Mouse (Mus musculus) activated CD4-positive, CD25-positive, alpha-beta regulatory T cell, adult 4 months (primary cell): Measurements from ENCODE around the gene Minpp1. TPM values are rescaled to one million over a fixed set of nuclear protein-coding genes. Genes with fewer than 3 reads are reported as not detected.
A peak's percentile ranks its signal among the peaks of the same experiment; 100 is the strongest.
"Not testable (repeated sequence)": the region's sequence is repeated elsewhere in the genome, so short reads cannot be mapped to it uniquely, and the experiment has no call there.

ENCODE experiments used
- ATAC-seq: one replicate; pipeline ENCODE4 v1.8.0; 2017
- polyA plus RNA-seq, 2 experiments: library from polyadenylated mRNA; unstranded; fragments of 100-300 nt; shearing (Covaris generic); gene quantifications; one replicate each; pipeline ENCODE4 v1.2.1; 2017

The Minpp1 gene
- polyA plus RNA-seq, result 1 to 10 TPM; 8.6 to 8.9 TPM

GRCm38 (mm10) chr19:32485681-32486105 is at the start of gene Minpp1:
TSS of gene Minpp1 (plus strand) at chr19:32485769.
- ATAC-seq, result peak; percentile 84

DNA sequence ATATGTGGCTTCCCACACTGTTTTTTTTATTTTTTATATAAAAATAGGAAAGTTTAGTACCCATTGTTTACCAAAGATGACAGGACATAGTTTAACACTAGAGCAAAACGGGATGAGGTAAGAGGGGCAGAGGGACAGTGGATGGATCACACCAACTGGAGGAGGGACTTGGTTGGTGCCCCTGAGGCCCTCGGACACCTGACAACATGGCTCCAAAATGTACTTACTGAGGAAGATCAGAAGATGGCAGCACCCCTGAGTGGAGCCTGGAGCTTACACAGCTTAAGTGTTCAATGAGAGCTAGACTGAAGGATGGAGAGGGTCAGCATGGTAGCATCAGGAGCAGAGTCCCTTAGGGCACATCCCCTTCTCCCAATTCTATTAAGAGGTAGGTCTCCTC is 46.2 kb upstream of the Minpp1 start:
- ATAC-seq, result no peak

GRCm38 (mm10) chr19:32441568-32441967 is 44.0 kb upstream of the Minpp1 start:
- ATAC-seq, result no peak

DNA sequence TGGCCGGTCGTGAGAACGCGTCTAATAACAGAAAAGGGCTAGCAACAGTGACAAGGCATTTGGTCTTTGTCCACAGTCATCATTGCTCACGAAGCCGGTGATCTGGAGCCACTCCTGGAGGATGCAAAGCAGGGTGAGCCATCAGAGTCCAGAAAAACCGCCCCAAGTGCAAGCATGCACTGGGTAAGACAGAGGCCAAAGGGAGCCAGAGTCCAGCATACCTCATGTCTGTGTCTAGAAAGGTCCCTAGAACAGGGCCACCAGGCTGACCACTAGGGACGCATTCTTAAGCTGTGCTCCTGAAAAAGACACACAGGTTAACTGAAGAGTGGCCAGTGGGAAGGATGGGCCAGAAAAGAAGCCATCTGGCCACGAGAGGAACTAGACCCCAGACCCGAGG is 36.6 kb upstream of the Minpp1 start:
- no peak for ATAC-seq

- no peak for ATAC-seq
Observed at GRCm38 (mm10) chr19:32452231-32452630, 33.3 kb upstream of the Minpp1 start.

DNA sequence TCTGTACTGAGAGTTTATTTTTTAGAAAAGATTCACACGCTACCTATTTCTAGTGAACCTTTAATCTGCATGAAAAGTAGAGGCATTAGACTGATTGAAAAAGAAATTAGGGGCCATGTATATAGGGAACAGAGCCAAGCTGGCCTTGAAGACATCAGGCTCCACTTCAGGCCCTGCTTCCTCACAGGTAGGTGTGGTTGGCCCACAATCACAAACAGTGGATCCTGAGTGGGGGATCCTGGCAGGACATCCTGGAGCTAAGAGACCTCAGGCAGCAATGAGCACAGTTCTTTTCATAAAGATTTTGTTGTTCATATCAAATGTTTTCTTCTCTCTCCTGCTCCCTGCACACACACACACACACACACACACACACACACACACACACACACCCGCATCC is 28.8 kb upstream of the Minpp1 start:
- no peak for ATAC-seq

GRCm38 (mm10) chr19:32457631-32458030 is 27.9 kb upstream of the Minpp1 start:
- ATAC-seq, result not testable (repeated sequence)

- ATAC-seq, result no peak
Observed at GRCm38 (mm10) chr19:32463037-32463436, 22.5 kb upstream of the Minpp1 start.

DNA sequence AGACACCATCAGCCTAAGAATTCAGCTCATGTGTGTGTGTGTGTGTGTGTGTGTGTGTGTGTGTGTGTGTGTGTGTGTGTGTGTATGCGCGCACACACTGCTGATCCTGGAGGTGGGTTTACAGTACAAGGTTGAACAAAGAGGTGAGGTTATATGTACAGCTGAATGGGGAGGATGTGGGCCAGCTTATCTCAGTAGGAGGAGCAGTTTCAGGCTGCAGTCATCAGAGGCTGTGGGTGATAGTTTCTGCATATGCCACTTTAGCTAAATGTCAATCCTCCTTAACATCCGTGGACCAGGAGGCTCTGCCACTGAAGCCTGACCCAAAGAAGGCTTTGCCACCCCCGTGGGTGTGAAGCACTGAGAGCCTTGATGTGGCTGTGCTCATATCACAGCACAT is 20.3 kb upstream of the Minpp1 start:
- peak; percentile 91 for ATAC-seq

DNA sequence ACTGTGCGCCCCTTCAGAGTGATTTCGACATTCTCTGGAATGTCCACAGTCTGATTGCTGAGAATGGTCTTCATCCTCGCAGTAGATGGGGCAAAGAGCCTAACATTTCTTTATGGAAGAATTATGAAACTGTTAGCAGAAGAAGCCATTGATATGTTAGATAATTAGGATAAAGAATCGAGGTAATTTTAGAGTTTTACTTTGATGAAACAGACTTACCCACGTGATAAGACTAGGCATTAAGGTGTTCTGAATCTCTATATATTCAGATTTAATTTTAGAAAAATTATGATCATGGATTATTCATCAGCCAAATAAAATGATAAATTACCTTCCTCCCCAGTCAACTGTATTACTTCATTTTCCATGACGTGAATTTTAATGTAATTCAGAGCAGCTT is 19.1 kb upstream of the Minpp1 start, which contains the start of gene Rpl9-ps6:
Gene Rpl9-ps6 (minus strand): TSS at position 101 of the 400 bp plus-strand sequence.
- no peak for ATAC-seq

GRCm38 (mm10) chr19:32467325-32467724 is 18.2 kb upstream of the Minpp1 start:
- no peak for ATAC-seq

DNA sequence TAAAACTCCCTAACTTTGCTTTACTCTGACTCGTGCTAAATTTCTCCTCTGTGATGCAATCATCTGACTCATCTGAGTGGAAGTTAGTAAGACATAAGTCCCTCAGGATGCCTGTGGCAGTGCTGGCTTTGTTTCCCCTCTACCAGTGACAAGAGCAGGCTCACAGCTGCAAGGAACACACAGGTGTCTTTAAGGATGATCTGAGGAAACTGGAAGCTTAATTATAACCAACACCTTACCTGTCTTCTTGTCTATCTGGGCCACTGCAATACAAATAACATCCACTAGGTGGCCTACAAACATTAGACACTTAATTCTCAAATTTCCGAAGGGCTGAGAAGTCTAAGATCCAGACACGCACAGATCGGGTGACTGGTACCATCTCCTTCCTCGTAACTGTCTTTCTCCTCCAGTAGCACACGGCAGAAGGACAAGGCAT is 15.5 kb upstream of the Minpp1 start:
- ATAC-seq, result peak; percentile 24

DNA sequence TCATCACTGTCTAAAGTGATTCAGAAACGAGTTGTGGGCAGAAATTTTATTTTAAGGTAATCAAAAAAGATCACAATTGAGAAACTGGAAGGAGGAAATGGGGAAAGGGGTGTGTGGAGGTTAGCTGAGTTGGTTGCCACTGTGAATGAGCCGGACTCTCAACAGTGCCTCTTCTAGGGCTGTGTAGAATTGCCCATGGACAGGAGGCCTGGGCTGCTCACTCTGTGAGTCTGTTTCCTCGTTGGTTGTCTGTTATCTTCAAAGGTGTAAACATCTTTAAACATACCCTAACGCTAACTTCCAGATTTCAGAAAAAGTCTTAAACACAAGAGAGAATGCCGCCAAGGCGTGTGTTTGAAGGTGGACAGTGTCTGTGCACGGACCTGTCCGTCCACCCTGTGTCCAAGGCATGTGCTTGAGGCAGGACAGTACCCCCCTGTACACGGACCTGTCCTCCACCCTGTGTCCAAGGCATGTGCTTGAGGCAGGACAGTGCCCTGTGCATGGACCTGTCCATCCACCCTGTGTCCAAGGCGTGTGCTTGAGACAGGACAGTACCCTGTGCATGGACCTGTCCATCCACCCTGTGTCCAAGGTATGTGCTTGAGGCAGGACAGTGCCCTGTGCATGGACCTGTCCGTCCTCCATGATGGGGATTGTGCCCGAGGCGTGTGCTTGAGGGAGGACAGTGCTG is 14.9 kb upstream of the Minpp1 start:
- no peak for ATAC-seq

- no peak for ATAC-seq
Observed at GRCm38 (mm10) chr19:32476016-32476711, 9.4 kb upstream of the Minpp1 start.

DNA sequence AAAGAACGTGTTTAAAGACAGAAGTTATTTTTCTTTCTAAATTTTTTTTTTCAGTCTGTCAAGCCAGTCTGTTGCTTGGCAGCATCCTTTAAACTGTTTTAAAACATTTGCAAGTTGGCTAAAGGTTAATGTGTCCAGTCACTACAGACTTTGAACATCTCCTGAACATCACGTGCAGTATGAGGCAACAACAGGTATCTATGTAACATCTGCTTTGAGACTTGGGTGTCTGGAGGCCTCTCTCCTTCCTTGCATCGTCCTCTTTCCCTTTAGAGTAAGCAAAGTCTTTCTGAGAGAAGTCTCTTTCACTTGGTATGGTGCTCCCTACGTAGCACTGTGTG is 8.9 kb upstream of the Minpp1 start:
- no peak for ATAC-seq

GRCm38 (mm10) chr19:32480255-32480654 is 5.3 kb upstream of the Minpp1 start:
- ATAC-seq, result no peak

DNA sequence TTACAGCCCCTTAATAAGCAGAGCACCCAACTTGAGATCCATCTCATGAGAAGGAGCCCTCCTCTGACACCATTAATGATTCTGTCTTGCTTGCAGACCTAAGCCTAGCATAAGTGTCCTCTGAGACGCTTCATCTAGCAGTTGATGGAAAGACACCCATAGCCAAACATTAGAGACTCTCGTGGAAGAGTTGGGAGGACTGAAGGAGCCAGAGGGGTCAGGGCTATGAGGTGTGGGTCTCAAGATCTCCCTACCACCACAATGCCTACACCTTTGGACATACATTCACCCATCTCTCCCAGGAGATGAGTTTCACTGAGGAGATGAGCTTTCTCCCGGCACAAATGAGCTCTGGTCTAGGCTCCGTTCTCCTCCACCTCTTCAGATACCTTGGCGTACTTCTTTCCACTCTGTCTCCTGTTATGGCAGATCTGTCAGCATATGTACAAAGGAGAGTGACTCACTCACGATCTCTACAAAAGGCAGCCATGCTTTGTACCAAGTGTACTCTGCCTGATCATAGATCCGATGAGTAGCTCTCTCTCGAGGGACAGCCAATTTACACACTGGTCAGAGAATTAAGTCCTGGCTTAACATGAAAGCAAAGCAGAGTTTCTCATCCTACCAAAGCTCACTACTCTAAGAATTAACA is 4.7 kb upstream of the Minpp1 start:
- ATAC-seq, result no peak

DNA sequence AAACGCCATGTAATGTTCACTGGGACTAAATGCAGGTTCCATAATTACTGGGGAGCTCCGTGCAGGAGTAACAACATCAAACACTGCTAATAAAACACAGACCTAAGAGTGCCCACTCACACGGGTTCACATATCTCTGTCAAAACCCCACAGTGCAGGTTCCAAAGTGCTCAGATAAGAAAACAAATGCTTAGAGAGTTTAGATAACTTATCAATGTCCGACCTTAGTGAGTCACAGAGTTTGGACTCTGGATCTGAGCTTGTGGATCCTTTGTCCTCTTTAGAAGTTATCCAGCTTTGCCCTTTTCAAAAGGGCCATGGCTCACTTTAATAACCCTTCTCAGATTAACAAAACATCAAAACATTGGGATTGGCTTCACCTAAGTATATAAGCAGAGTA is 4.1 kb upstream of the Minpp1 start:
- no peak for ATAC-seq

- ATAC-seq, result no peak
Observed at GRCm38 (mm10) chr19:32484941-32485660, 468 bp upstream of the Minpp1 start.

DNA sequence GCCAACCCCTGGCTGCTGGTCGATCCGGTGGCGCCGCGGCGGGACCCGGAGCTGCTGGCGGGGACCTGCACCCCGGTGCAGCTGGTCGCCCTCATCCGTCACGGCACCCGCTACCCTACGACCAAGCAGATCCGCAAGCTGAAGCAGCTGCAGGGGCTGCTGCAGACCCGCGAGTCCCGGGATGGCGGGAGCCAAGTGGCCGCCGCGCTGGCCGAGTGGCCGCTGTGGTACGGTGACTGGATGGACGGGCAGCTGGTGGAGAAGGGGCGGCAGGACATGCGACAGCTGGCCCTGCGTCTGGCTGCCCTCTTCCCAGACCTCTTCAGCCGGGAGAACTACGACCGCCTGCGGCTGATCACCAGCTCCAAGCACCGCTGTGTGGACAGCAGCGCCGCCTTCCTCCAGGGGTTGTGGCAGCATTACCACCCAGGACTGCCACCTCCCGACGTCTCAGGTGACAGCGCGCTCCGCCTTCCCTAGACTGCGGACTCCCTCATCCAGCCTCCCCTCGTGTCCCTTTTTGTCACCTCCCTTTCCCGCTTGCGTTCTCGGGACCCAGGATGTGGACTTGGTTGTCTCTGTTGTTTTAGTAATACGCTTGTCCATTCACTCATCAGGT is 646 bp downstream of the Minpp1 start:
- ATAC-seq, result peak; percentile 73

DNA sequence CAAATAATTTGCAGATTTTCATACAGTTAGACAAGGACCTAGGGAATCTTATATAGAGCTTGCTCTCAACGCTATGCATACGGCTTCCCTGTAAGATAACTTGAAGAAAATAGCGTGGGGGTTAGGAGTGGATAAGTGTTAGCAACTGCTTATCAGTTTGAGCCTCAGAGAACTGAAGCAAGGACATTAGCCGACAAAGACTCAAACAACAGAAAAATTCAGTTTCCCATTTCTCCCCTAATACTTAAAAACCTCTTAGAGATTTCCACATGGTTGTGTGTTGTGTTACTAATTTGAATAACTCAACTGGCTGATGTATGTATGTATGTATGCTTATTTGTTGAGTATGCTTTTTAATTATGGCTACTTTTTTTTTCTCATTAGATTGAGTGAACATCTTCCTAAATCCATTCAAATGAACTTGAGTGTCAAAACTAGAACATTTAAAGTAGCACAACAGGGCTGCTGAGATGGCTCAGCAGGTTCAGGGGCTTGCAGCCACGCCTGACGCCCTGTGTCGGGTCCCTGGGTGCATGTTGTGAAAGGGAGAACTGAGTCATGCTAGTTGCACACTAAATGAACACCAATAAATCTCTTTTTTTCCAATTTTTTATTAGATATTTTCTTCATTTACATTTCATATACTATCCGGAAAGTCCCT is 2.2 kb downstream of the Minpp1 start:
- ATAC-seq, result no peak
